Mouse (Mus musculus): ENCODE measurements around the gene Skap1. TPM values are rescaled to one million over a fixed set of nuclear protein-coding genes. Genes with fewer than 3 reads are reported as not detected.
"Not testable (repeated sequence)": the region's sequence is repeated elsewhere in the genome, so short reads cannot be mapped to it uniquely, and the experiment has no call there.

Gene Skap1
- polyA plus RNA-seq, 2 experiments, result 0.11 to 0.14 TPM

DNA sequence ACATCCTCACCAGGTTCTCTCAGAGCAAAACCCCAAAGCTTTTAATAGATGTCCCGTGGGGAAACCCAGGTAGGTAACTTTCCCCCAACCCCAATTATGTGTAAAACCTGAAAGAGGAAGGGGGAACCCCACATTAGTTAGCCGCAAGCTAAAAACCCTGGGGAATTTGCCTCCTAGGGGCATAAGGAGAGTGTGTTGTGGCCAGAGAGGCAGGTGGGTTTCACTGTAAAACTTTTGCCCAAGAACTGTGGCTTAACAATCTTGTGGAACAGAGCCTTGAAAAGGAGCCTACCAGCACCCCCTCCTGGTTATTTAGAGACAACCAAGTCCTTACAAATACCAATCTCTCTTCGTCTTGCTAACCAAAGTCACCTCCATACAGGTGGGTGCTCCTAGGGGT, 310.1 kb downstream of the Skap1 start:
- no peak for ATAC-seq (ENCODE audit: insufficient read depth)
- no peak for DNase-seq (ENCODE audit: low read depth in 3 of 3, low spot score in 3 of 3)
- H3K36me3 ChIP-seq (replicated peaks; ENCODE audit: control insufficient read depth, insufficient read depth, low read depth), result peaks cover 14% of the 10 kb centered on the region; the same call in 1 of the 2 replicates
- H3K4me2 ChIP-seq (ENCODE audit: low read depth), result no peak overlapping the region
- no peak overlapping the region for H3K27ac ChIP-seq
- H3K27me3 ChIP-seq (ENCODE audit: control insufficient read depth, insufficient read depth, low read length), result no peaks in the 10 kb centered on the region
- TF ChIP-seq CTCF (IDR thresholded peaks at IDR 0.05; ENCODE audit: low read depth) (peak; percentile 27), EP300 (IDR thresholded peaks at IDR 0.05; ENCODE audit: low read depth) (no peak)
- H3K4me3 ChIP-seq (ENCODE audit: insufficient read depth in 1 of 2, low read depth in 2 of 2, low read length in 2 of 2), result no peak overlapping the region
- 73% methylated on average over 3 of the region's 3 CpGs for WGBS (ENCODE audit: insufficient replicate concordance)
- H3K4me1 ChIP-seq (replicated peaks; ENCODE audit: control insufficient read depth in 2 of 2, insufficient read depth in 2 of 2, low read length in 1 of 2), result peaks cover 3 to 10% of the 10 kb centered on the region in 2 experiments
- no peak overlapping the region for H3K9ac ChIP-seq (replicated peaks)
- no peaks in the 10 kb centered on the region for H3K9me3 ChIP-seq (ENCODE audit: control insufficient read depth, low read length)

DNA sequence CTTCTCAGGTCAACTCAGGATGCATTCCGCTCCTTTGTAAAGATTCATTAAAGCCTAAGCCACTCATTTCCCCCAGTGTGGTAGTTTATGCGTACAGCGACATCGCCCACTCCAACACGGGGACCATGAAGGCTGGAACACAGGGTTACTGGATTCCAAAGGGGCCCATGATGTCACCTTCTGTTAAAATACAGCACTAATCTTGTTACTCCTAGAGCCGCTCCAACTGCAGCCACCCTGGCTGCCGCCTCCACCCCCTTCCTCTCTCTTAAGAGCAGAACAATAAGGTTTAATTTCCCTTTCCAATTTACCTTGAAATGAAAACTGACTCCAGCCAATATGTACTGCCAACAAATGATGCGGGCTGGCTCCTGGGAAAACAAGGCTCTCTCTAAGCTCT, 310.7 kb downstream of the Skap1 start:
- Histone ChIP-seq H3K4me3 (ENCODE audit: insufficient read depth in 1 of 2, low read depth in 2 of 2, low read length in 2 of 2) (no peak overlapping the region), H3K4me1 (replicated peaks; ENCODE audit: control insufficient read depth in 2 of 2, insufficient read depth in 2 of 2, low read length in 1 of 2) (peaks cover 3 to 10% of the 10 kb centered on the region in 2 experiments), H3K4me2 (ENCODE audit: low read depth) (no peak overlapping the region), H3K27ac (no peak overlapping the region), H3K36me3 (replicated peaks; ENCODE audit: control insufficient read depth, insufficient read depth, low read depth) (peaks cover 14% of the 10 kb centered on the region; the same call in 1 of the 2 replicates), H3K9me3 (ENCODE audit: control insufficient read depth, low read length) (no peaks in the 10 kb centered on the region), H3K9ac (replicated peaks) (no peak overlapping the region), H3K27me3 (ENCODE audit: control insufficient read depth, insufficient read depth, low read length) (no peaks in the 10 kb centered on the region)
- no peak for DNase-seq (ENCODE audit: low read depth in 3 of 3, low spot score in 3 of 3)
- TF ChIP-seq CTCF (IDR thresholded peaks at IDR 0.05; ENCODE audit: low read depth), result no peak
- no peak for TF ChIP-seq EP300 (IDR thresholded peaks at IDR 0.05; ENCODE audit: low read depth)
- 82% methylated on average over 8 of the region's 8 CpGs for WGBS (ENCODE audit: insufficient replicate concordance)
- no peak for ATAC-seq (ENCODE audit: insufficient read depth)

GRCm38 (mm10) chr11:96775665-96776064, 311.3 kb downstream of the Skap1 start:
- DNase-seq (ENCODE audit: low read depth in 3 of 3, low spot score in 3 of 3) (no peak), ATAC-seq (ENCODE audit: insufficient read depth) (no peak)
- no peak overlapping the region for H3K4me3 ChIP-seq (ENCODE audit: insufficient read depth in 1 of 2, low read depth in 2 of 2, low read length in 2 of 2)
- no peak overlapping the region for H3K27ac ChIP-seq
- peaks cover 3 to 10% of the 10 kb centered on the region in 2 experiments for H3K4me1 ChIP-seq (replicated peaks; ENCODE audit: control insufficient read depth in 2 of 2, insufficient read depth in 2 of 2, low read length in 1 of 2)
- no peaks in the 10 kb centered on the region for H3K27me3 ChIP-seq (ENCODE audit: control insufficient read depth, insufficient read depth, low read length)
- H3K9me3 ChIP-seq (ENCODE audit: control insufficient read depth, low read length), result no peaks in the 10 kb centered on the region
- no peak for TF ChIP-seq EP300 (IDR thresholded peaks at IDR 0.05; ENCODE audit: low read depth)
- no peak for TF ChIP-seq CTCF (IDR thresholded peaks at IDR 0.05; ENCODE audit: low read depth)
- peaks cover 10% of the 10 kb centered on the region; the same call in 1 of the 2 replicates for H3K36me3 ChIP-seq (replicated peaks; ENCODE audit: control insufficient read depth, insufficient read depth, low read depth)
- no peak overlapping the region for H3K9ac ChIP-seq (replicated peaks)
- H3K4me2 ChIP-seq (ENCODE audit: low read depth), result no peak overlapping the region
- WGBS (ENCODE audit: insufficient replicate concordance), result 73% methylated on average over 7 of the region's 7 CpGs

DNA sequence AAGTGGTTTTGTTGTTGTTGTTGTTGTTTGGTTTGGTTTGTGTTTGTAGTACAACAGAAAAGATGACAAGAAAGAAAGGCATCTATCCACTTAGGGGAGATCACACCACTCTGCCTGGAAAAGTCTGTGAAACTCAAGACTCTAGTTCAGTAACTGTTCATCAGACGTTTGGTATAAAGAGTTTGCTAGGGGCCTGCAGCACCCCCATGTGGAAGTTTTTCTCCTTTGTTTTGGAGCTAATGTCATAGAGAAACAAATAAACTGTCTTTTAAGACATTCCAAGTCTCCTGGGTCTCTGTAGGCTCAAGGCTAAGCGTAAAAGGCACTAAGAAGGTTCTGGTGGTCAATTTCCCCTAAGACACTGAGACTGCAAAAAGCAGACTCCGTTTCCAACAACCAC, 311.7 kb downstream of the Skap1 start:
- H3K9ac ChIP-seq (replicated peaks), result no peak overlapping the region
- H3K4me3 ChIP-seq (ENCODE audit: insufficient read depth in 1 of 2, low read depth in 2 of 2, low read length in 2 of 2), result peak overlapping the region in 1 of 2 experiments; percentile 98; a peak in 1 of 4 replicates

DNA sequence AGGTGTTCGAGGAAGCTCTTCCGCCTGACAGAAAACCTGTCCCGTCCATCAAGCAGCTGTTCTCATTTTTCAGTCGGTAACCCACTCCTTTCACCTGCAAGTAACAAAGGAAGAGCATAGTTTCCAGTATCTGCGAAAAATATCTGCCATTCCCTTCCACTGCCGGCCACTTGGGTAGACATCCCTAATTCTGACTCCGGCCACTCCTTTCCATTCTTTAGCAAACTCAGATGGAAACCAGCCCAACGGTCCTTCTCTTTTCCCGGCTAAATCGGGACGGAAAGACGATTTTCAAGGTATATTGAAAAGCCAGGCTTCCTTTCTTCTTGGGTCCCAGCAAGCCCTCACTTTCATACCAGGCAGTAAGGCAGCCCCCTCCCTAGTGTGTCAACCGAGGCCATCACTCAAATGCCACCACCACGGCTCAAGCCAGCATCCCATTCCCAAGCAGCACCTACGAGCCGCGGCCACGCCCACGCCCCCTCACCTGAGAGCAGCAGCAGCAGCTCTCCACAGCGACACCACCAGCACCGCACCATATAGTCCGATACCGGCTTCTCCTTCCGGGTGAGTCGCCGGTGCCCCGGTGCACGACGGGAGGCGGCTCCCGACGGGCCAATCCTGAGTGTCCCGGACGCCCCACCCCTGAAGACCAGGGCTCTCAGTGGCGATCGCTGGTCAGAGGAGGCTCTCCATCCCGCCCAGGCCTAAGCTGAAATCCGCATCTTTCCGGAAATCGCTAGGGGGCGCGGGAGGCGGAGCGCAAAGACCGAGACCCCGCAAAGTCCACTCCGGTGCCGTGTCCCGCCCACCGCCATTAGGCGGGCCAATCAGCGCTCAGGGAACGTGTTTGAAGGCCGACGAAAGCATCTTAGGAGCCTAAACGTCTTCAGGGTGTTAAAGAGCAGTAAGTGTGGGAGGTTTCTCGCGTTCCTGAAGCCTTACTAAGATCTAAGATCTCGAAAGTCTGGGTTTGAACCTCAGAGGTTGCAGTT, 312.9 kb downstream of the Skap1 start, which contains the start of gene Snx11:
Snx11 (minus strand) TSS at position 592 of the 995 bp plus-strand sequence.
- Histone ChIP-seq H3K9me3 (ENCODE audit: control insufficient read depth, low read length) (no peaks in the 10 kb centered on the region), H3K27ac (peak within 1 kb of the TSS; percentile 81), H3K4me3 (ENCODE audit: insufficient read depth in 1 of 2, low read depth in 2 of 2, low read length in 2 of 2) (peak within 1 kb of the TSS; percentile 80 to 98), H3K36me3 (replicated peaks; ENCODE audit: control insufficient read depth, insufficient read depth, low read depth) (peaks cover 5% of the 10 kb centered on the region; the same call in 1 of the 2 replicates), H3K4me1 (replicated peaks; ENCODE audit: control insufficient read depth in 2 of 2, insufficient read depth in 2 of 2, low read length in 1 of 2) (peaks cover 3 to 10% of the 10 kb centered on the region in 2 experiments), H3K9ac (replicated peaks) (peak within 1 kb of the TSS; percentile 78), H3K4me2 (ENCODE audit: low read depth) (peak within 1 kb of the TSS; percentile 88), H3K27me3 (ENCODE audit: control insufficient read depth, insufficient read depth, low read length) (no peaks in the 10 kb centered on the region)
- 1% methylated on average over 59 of the region's 59 CpGs for WGBS (ENCODE audit: insufficient replicate concordance)
- ATAC-seq (ENCODE audit: insufficient read depth), result peak; percentile 100
- DNase-seq (ENCODE audit: low read depth in 3 of 3, low spot score in 3 of 3), result peak; percentile 98
- peak; percentile 87 for TF ChIP-seq CTCF (IDR thresholded peaks at IDR 0.05; ENCODE audit: low read depth)
- TF ChIP-seq EP300 (IDR thresholded peaks at IDR 0.05; ENCODE audit: low read depth), result no peak

More for the DNA sequence above, 311.7 kb downstream of the Skap1 start:
- 51% methylated on average over 3 of the region's 3 CpGs for WGBS (ENCODE audit: insufficient replicate concordance)
- ATAC-seq (ENCODE audit: insufficient read depth) (no peak), DNase-seq (ENCODE audit: low read depth in 3 of 3, low spot score in 3 of 3) (no peak)
- H3K27me3 ChIP-seq (ENCODE audit: control insufficient read depth, insufficient read depth, low read length), result no peaks in the 10 kb centered on the region
- no peak overlapping the region for H3K27ac ChIP-seq
- TF ChIP-seq EP300 (IDR thresholded peaks at IDR 0.05; ENCODE audit: low read depth) (no peak), CTCF (IDR thresholded peaks at IDR 0.05; ENCODE audit: low read depth) (no peak)
- H3K4me2 ChIP-seq (ENCODE audit: low read depth), result peak overlapping the region; percentile 88
- H3K36me3 ChIP-seq (replicated peaks; ENCODE audit: control insufficient read depth, insufficient read depth, low read depth), result peaks cover 7% of the 10 kb centered on the region; the same call in 1 of the 2 replicates
- H3K4me1 ChIP-seq (replicated peaks; ENCODE audit: control insufficient read depth in 2 of 2, insufficient read depth in 2 of 2, low read length in 1 of 2), result peaks cover 3 to 10% of the 10 kb centered on the region in 2 experiments
- H3K9me3 ChIP-seq (ENCODE audit: control insufficient read depth, low read length), result no peaks in the 10 kb centered on the region

GRCm38 (mm10) chr11:96778061-96778627, 313.8 kb downstream of the Skap1 start:
- not testable (repeated sequence) for H3K27me3 ChIP-seq (ENCODE audit: control insufficient read depth, insufficient read depth, low read length); H3K4me1 ChIP-seq (replicated peaks; ENCODE audit: control insufficient read depth in 2 of 2, insufficient read depth in 2 of 2, low read length in 1 of 2); ATAC-seq (ENCODE audit: insufficient read depth); DNase-seq (ENCODE audit: low read depth in 3 of 3, low spot score in 3 of 3); H3K36me3 ChIP-seq (replicated peaks; ENCODE audit: control insufficient read depth, insufficient read depth, low read depth); H3K9me3 ChIP-seq (ENCODE audit: control insufficient read depth, low read length)
- Histone ChIP-seq H3K4me2 (ENCODE audit: low read depth) (peak overlapping the region; percentile 88), H3K9ac (replicated peaks) (peak overlapping the region; percentile 74), H3K4me3 (ENCODE audit: insufficient read depth in 1 of 2, low read depth in 2 of 2, low read length in 2 of 2) (peak overlapping the region; percentile 80 to 98), H3K27ac (peak overlapping the region; percentile 81)
- 54% methylated on average over 10 of the region's 10 CpGs for WGBS (ENCODE audit: insufficient replicate concordance)
